In genomic region chr6:140424201-140424990, GRCm38 (mm10) we compare ENCODE assay signal across 8 mouse cellular contexts. TPM values are rescaled to one million over a fixed set of nuclear protein-coding genes. Genes with fewer than 3 reads are reported as not detected.
DNase-seq lines count a peak whose midpoint lies in the region; ATAC-seq and TF ChIP-seq lines count a peak whose summit lies in the region.

No protein-coding gene starts in this region.

- peak overlapping the region; percentile 100 for H3K9ac ChIP-seq in hindbrain, embryonic 14.5 days
- peak overlapping the region; percentile 96 for H3K9ac ChIP-seq in midbrain, embryonic 12.5 days (replicated peaks)

- WGBS in hindbrain, embryonic 14.5 days = under 1% methylated on average over 45 of the region's 72 CpGs
- under 1% methylated on average over 66 of the region's 72 CpGs for WGBS in limb, embryonic 10.5 days
- 1% methylated on average over 64 of the region's 72 CpGs for WGBS in midbrain, embryonic 12.5 days
- 1% methylated on average over 67 of the region's 72 CpGs for WGBS in spleen, adult 2 months

- H3K27ac ChIP-seq in hindbrain, embryonic 14.5 days = peak overlapping the region; percentile 98
- peak overlapping the region; percentile 99 for H3K27ac ChIP-seq in limb, embryonic 10.5 days
- peak overlapping the region; percentile 96 for H3K27ac ChIP-seq in midbrain, embryonic 12.5 days (replicated peaks)
- H3K27ac ChIP-seq in spleen, adult 2 months (ENCODE audit: insufficient read depth, low read length) = no peak overlapping the region

- H3K27me3 ChIP-seq in hindbrain, embryonic 14.5 days (ENCODE audit: control insufficient read depth, insufficient read depth, low read length) = no peaks in the 10 kb centered on the region
- no peaks in the 10 kb centered on the region for H3K27me3 ChIP-seq in limb, embryonic 10.5 days (ENCODE audit: low read depth, poor library complexity, severe bottlenecking)
- H3K27me3 ChIP-seq in midbrain, embryonic 12.5 days = no peaks in the 10 kb centered on the region
- peaks cover 7% of the 10 kb centered on the region for H3K27me3 ChIP-seq in spleen, adult 2 months (ENCODE audit: control insufficient read depth, insufficient read depth, low read length)

- H3K4me2 ChIP-seq in hindbrain, embryonic 14.5 days (replicated peaks) = peak overlapping the region; percentile 59
- peak overlapping the region; percentile 77 for H3K4me2 ChIP-seq in midbrain, embryonic 12.5 days (replicated peaks)

- H3K36me3 ChIP-seq in hindbrain, embryonic 14.5 days (replicated peaks; ENCODE audit: control insufficient read depth, insufficient read depth) = peaks cover 12% of the 10 kb centered on the region
- peaks cover 26% of the 10 kb centered on the region for H3K36me3 ChIP-seq in limb, embryonic 10.5 days
- peaks cover 15% of the 10 kb centered on the region; the same call in 1 of the 2 replicates for H3K36me3 ChIP-seq in midbrain, embryonic 12.5 days
- no peaks in the 10 kb centered on the region for H3K36me3 ChIP-seq in spleen, adult 2 months (ENCODE audit: control insufficient read depth, insufficient read depth, low read length)

- H3K4me1 ChIP-seq in hindbrain, embryonic 14.5 days (replicated peaks; ENCODE audit: control insufficient read depth, insufficient read depth, low read length) = peaks cover 23% of the 10 kb centered on the region
- peaks cover 9% of the 10 kb centered on the region for H3K4me1 ChIP-seq in limb, embryonic 10.5 days
- H3K4me1 ChIP-seq in midbrain, embryonic 12.5 days = peaks cover 21% of the 10 kb centered on the region
- 0 out of 2 replicates have a peak, but pooled peaks cover 3% of the 10 kb centered on the region for H3K4me1 ChIP-seq in spleen, adult 2 months (ENCODE audit: control insufficient read depth, insufficient read depth, insufficient read length)

- peak; percentile 59 for DNase-seq in cerebellum, adult 8-10 months
- peak; percentile 33 to 45 for DNase-seq in frontal cortex, postnatal 14 days (ENCODE audit: low spot score in 2 of 2)
- DNase-seq in hindbrain, embryonic 14.5 days (ENCODE audit: low spot score) = peak; percentile 39
- peak; percentile 74 for DNase-seq in limb, embryonic 10.5 days (ENCODE audit: low spot score)
- DNase-seq in spleen, adult 2 months (ENCODE audit: low read depth in 1 of 2, low spot score in 2 of 2) = peak in 1 of 2 experiments; percentile 14
- no peak for DNase-seq in Muller cell, postnatal 12 days (ENCODE audit: inconsistent ontology term)

- TF ChIP-seq CTCF in spleen, adult 2 months (IDR thresholded peaks at IDR 0.05; ENCODE audit: extremely low read depth, insufficient read depth, insufficient read length, insufficient replicate concordance) = no peak

- H3K9me3 ChIP-seq in hindbrain, embryonic 14.5 days (ENCODE audit: control insufficient read depth, low read length) = peaks cover 5% of the 10 kb centered on the region; the same call in 1 of the 2 replicates
- H3K9me3 ChIP-seq in limb, embryonic 10.5 days (replicated peaks) = no peaks in the 10 kb centered on the region
- H3K9me3 ChIP-seq in midbrain, embryonic 12.5 days = no peaks in the 10 kb centered on the region

- peak; percentile 34 for ATAC-seq in activated CD4-positive, CD25-positive, alpha-beta regulatory T cell, adult 4 months
- ATAC-seq in hindbrain, embryonic 14.5 days (ENCODE audit: low FRiP score) = peak; percentile 81
- ATAC-seq in midbrain, embryonic 12.5 days (ENCODE audit: low FRiP score, low read depth) = peak; percentile 82

- no peak for TF ChIP-seq POLR2A in spleen, adult 2 months (IDR thresholded peaks at IDR 0.05; ENCODE audit: low read depth, low read length)

- H3K4me3 ChIP-seq in hindbrain, embryonic 14.5 days (replicated peaks; ENCODE audit: low read length) = peak overlapping the region; percentile 99
- peak overlapping the region; percentile 97 for H3K4me3 ChIP-seq in limb, embryonic 10.5 days
- H3K4me3 ChIP-seq in midbrain, embryonic 12.5 days = peak overlapping the region; percentile 97
- H3K4me3 ChIP-seq in spleen, adult 2 months (ENCODE audit: extremely low read depth, insufficient read depth, insufficient read length) = peak overlapping the region; percentile 79

RNA-seq across cellular contexts. Expression of gene Plekha5, which starts 0.5 kb away (rescaled TPM):
- 10 to 100 TPM; 14.2 to 15.0 TPM for polyA plus RNA-seq in activated CD4-positive, CD25-positive, alpha-beta regulatory T cell, adult 4 months (2017; shearing (Covaris generic))
- polyA plus RNA-seq in hindbrain, embryonic 14.5 days (2014; fragmentation: Nextera tagmentation; extraction: Ambion mirVana) = 37.8 and 38.6 TPM in 2 replicates
- polyA plus RNA-seq in limb, embryonic 10.5 days (2016; fragmentation: Nextera tagmentation; extraction: Ambion mirVana) = 37.5 and 44.3 TPM in 2 replicates
- 55.0 and 55.3 TPM in 2 replicates for polyA plus RNA-seq in midbrain, embryonic 12.5 days (2016; fragmentation: Nextera tagmentation; extraction: Ambion mirVana)
- polyA plus RNA-seq in spleen, adult 2 months (2012; rRNA removed) = 7.9 and 8.1 TPM in 2 replicates
